Mouse (Mus musculus): Measurements from ENCODE around the gene Rad17. TPM values are rescaled to one million over a fixed set of nuclear protein-coding genes. Genes with fewer than 3 reads are reported as not detected.

Rad17 gene
- polyA plus RNA-seq, 1 experiment: 39.7 TPM

GRCm38 (mm10) chr13:100568359-100568758, 82.5 kb downstream of the Rad17 start:
- Histone ChIP-seq H3K9ac (ENCODE audit: low read depth, poor library complexity, severe bottlenecking) (no peak overlapping the region), H3K36me3 (ENCODE audit: control insufficient read depth, insufficient read depth, low read length, poor library complexity, severe bottlenecking) (no peaks in the 10 kb centered on the region), H3K4me1 (ENCODE audit: control insufficient read depth, insufficient read depth, low read length) (no peaks in the 10 kb centered on the region), H3K4me3 (ENCODE audit: low read depth, low read length) (no peak overlapping the region), H3K9me3 (replicated peaks; ENCODE audit: control insufficient read depth, insufficient read depth, low read length, poor library complexity, severe bottlenecking) (no peaks in the 10 kb centered on the region), H3K27ac (ENCODE audit: insufficient read depth, low read length) (no peak overlapping the region), H3K27me3 (ENCODE audit: control insufficient read depth, insufficient read depth, low read length, poor library complexity, severe bottlenecking) (no peaks in the 10 kb centered on the region)
- TF ChIP-seq CTCF (IDR thresholded peaks at IDR 0.05; ENCODE audit: low read depth, low read length): no peak
- TF ChIP-seq POLR2A (IDR thresholded peaks at IDR 0.05; ENCODE audit: insufficient read depth, low read length): no peak
- no peak for TF ChIP-seq EP300 (IDR thresholded peaks at IDR 0.05; ENCODE audit: insufficient read depth, low read depth, low read length)

Other genes with a start within 250 kb of the Rad17 start
- not detected in 2 replicates for gene Naip1, start 198.2 kb downstream of the Rad17 start, polyA plus RNA-seq (2011; ENCODE audit: insufficient read depth, insufficient read length, low read depth, missing spikeins)
- 107 and 118 TPM in 2 replicates for gene Gtf2h2, start 158.5 kb downstream of the Rad17 start, polyA plus RNA-seq (2011; ENCODE audit: insufficient read depth, insufficient read length, low read depth, missing spikeins)
- 14.6 and 15.8 TPM in 2 replicates for gene Ocln, start 98.3 kb downstream of the Rad17 start, polyA plus RNA-seq (2011; ENCODE audit: insufficient read depth, insufficient read length, low read depth, missing spikeins)
- gene Marveld2, start 34.1 kb downstream of the Rad17 start, polyA plus RNA-seq (2011; ENCODE audit: insufficient read depth, insufficient read length, low read depth, missing spikeins): 14.2 and 17.2 TPM in 2 replicates
- gene Ak6, start 72 bp downstream of the Rad17 start, polyA plus RNA-seq (2011; ENCODE audit: insufficient read depth, insufficient read length, low read depth, missing spikeins): 200 and 203 TPM in 2 replicates
- 13.2 and 17.4 TPM in 2 replicates for gene Taf9, start 528 bp upstream of the Rad17 start, polyA plus RNA-seq (2011; ENCODE audit: insufficient read depth, insufficient read length, low read depth, missing spikeins)
- gene Ccdc125, start 18.7 kb upstream of the Rad17 start, polyA plus RNA-seq (2011; ENCODE audit: insufficient read depth, insufficient read length, low read depth, missing spikeins): 3.6 and 3.8 TPM in 2 replicates
- 93.2 and 102 TPM in 2 replicates for gene Cdk7, start 79.9 kb upstream of the Rad17 start, polyA plus RNA-seq (2011; ENCODE audit: insufficient read depth, insufficient read length, low read depth, missing spikeins)
- gene Mrps36, start 93.6 kb upstream of the Rad17 start, polyA plus RNA-seq (2011; ENCODE audit: insufficient read depth, insufficient read length, low read depth, missing spikeins): 108 and 110 TPM in 2 replicates
- 52.4 and 58.8 TPM in 2 replicates for gene Cenph, start 124.8 kb upstream of the Rad17 start, polyA plus RNA-seq (2011; ENCODE audit: insufficient read depth, insufficient read length, low read depth, missing spikeins)
- gene Ccnb1, start 135.5 kb upstream of the Rad17 start, polyA plus RNA-seq (2011; ENCODE audit: insufficient read depth, insufficient read length, low read depth, missing spikeins): 632 and 669 TPM in 2 replicates
- 52.6 and 54.5 TPM in 2 replicates for gene Slc30a5, start 182.4 kb upstream of the Rad17 start, polyA plus RNA-seq (2011; ENCODE audit: insufficient read depth, insufficient read length, low read depth, missing spikeins)

All from ES-Bruce4 (cell line).